Mouse (Mus musculus): ENCODE measurements around the gene Taco1.
A peak's percentile ranks its signal among the peaks of the same experiment; 100 is the strongest.

DNA sequence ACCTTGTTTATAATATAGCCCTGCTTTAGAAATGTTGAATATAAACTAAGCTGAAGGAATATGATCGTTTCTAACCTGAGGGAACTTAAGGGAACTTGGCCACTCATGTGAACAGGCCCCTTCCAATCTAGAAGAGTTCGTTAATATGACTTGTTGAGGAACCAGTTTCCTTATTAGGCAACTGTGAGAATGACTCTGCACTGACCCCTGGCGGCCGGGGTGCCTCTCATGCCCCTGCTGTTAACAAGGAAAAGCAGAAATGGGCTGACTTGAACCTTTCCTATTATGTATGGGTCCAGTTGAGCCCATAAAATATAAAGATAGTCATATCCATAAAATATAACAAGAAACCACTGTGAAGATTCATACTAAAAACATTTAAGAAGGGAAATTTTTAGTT, 10.5 kb downstream of the Taco1 start:
- TF ChIP-seq CTCF (IDR thresholded peaks at IDR 0.05; ENCODE audit: control insufficient read depth, insufficient read depth, low read length) (peak; percentile 89), POLR2A (IDR thresholded peaks at IDR 0.05; ENCODE audit: borderline replicate concordance, control insufficient read depth, low read depth, low read length) (no peak)
